Mouse (Mus musculus) brain, embryonic 14.5 days (tissue): ENCODE measurements around the gene Chd3.

Source experiments
- CTCF ChIP-seq: fragments of 200-500 bp; IDR thresholded peaks from 2 replicates; pipeline ENCODE4 v1.5.1; 2012; ENCODE audit warnings: inconsistent platforms, mild to moderate bottlenecking, moderate library complexity, borderline replicate concordance; ENCODE audit not compliant: insufficient read depth, insufficient read length; ENCODE audit errors: extremely low read depth
- POLR2A ChIP-seq: fragments of 200-500 bp; IDR thresholded peaks from 2 replicates; pipeline ENCODE4 v1.6.1; 2012; ENCODE audit warnings: mild to moderate bottlenecking, inconsistent platforms, borderline replicate concordance; ENCODE audit not compliant: poor library complexity, insufficient read depth, insufficient read length, severe bottlenecking; ENCODE audit errors: extremely low read depth

DNA sequence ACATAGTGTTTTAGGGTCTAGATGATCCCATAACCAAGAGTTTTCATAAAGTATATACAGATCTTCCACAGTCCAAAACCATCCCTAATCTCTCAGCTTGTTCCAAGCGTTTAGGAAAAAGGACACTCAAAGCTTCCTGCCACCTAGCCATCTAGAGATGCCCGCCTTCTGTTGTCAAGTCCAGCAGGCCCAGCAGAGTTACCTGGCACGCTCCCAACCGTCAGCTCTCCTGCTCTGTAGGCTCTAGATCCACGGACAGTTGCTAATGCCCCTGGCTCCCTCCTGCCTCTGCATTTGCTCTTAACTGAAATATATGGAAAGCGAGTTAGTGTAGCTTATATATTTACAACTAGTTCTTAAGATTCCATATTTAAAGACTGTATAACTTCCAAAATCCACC is 12.2 kb upstream of the Chd3 start:
- TF ChIP-seq POLR2A (no peak), CTCF (no peak)
